Mouse (Mus musculus) spleen, adult 2 months (tissue): ENCODE measurements around the gene Mrpl37.

Experiments used
- CTCF ChIP-seq: fragments of 200-500 bp; IDR thresholded peaks from 2 replicates; pipeline ENCODE4 v1.5.1; 2011; ENCODE audit warnings: mild to moderate bottlenecking, inconsistent platforms; ENCODE audit not compliant: insufficient read depth, insufficient read length, insufficient replicate concordance; ENCODE audit errors: extremely low read depth
- POLR2A ChIP-seq: fragments of 200-500 bp; IDR thresholded peaks from 2 replicates; pipeline ENCODE4 v1.6.1; 2011; ENCODE audit warnings: low read depth, low read length, inconsistent platforms

- TF ChIP-seq CTCF (no peak), POLR2A (no peak)
Observed at GRCm38 (mm10) chr4:107006229-107006628, 60.4 kb downstream of the Mrpl37 start.
